Mouse (Mus musculus) kidney, postnatal 10 days (tissue): ENCODE measurements around the gene Acbd5.

Experiments used
- DNase-seq: peaks from one replicate; pipeline ENCODE4 v3.0.0; 2021; ENCODE audit warnings: mixed read lengths

Gene Acbd5

DNA sequence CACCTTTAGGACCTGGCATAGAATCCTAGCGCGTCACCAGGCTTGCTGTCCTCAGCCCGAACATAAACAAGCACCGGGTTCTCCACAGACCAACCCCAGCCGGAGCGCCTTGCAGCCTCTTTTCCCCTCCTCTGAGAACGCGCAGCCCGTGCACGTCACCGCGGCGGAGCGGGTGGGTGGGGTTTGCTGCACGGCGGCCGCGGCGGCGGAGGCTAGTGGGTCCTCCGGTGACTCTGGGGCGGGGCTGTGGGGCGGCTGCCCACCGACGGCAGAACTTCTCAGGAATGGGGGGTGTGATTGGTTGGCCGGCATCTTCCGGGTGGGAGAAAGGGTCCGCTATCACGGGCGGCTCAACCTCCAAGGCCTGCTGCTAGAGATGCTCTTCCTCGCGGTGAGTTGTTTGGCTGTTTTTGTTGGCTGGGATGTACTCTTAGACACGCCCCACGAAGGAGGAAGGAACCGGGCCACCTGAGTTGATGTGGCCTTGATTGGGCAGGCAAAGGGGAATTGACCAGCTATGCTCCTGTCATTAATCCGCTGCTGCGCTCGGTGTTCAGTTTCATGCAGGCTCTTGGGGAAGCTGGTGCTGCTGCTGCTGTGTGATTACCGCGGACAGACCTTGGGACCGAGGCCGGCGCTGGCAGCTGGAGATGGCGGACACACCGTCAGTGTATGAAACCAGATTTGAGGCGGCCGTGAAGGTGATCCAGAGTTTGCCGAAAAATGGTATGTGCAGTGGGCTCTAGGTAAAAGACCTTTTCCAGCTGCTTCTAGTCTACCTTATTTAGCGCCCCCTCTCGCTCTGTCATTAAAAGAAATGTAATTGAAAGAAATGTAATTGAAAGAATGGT lies 1.2 kb downstream of the Acbd5 start:
- DNase-seq = peak; percentile 96

DNA sequence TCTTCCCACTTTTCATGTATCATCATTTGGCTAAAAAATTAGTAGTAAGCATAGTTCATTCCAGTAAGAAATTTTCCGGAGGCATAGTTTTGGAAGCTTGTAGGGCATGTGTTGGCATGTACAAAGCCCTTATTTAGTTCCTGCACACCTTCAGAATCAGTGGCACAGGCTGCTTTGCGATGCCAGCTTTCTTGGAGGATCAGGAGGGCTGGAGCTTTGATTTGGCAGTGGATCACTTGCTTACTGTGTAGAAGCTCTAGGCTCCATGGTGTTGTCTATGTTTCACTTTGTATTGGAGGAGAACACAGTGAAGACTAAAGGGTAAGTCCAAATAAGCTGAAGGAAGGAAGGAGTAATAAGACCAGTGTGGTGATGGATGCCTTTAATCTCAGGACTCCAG lies 2.5 kb downstream of the Acbd5 start:
- no peak for DNase-seq

DNA sequence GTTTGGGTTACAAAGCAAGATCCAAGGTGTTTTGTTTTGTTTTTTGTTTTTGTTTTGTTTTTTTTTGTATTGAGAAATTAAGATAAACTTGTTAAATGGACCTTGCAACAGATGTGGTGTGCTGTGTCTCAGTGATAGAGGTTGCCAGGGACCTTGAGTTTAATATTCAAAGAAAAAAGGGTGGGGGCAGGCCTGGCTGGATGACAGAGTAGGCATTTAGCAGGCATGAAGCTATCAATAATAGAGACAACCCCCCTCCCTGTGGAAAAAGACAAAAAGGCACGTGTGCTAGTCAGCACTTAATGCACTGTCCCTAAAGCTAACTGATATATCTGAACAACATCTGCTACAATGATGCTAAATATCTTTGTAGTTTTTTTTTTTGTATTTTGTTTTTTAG lies 3.4 kb downstream of the Acbd5 start:
- DNase-seq = no peak

- no peak for DNase-seq
Measured at GRCm38 (mm10) chr2:23075846-23076245, 7.9 kb downstream of the Acbd5 start.

- DNase-seq = no peak
Measured at GRCm38 (mm10) chr2:23076783-23077182, 8.8 kb downstream of the Acbd5 start.

DNA sequence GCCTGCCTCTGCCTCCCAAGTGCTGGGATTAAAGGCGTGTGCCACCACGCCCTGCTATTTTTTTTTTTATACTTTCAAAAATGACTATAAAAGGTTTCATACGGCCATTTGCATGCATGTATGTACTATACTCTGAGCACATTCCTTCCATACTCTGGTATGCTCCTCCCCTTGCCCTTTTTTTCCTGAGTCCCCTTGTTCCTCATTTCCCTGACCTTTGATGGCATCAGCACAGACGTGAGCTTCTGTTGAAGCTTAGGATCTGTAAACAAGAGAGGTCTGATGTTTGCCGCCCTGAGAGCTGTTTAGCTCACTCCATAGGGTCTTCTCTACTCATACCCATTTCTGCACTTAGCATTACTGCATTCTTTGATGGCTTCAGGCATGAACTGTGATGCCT lies 9.7 kb downstream of the Acbd5 start:
- no peak for DNase-seq

DNA sequence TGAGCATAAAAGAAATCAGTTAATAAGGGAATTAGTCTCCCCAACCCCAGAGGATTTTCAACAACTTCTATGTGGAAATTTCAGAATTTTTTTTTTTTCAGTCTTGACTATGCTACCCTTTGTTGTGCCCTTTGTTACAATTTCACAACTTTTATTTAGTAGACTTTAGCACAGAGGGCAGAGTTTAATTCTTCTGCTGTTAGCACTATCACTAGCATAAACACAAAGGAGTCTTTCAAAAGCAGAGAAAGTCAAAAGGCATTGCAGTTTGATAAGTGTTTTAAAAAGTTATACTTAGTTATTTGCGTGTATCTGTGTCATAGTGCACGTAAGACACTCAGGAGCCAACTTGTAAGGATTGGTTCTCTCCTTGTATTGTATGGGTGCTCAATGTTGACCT lies 10.6 kb downstream of the Acbd5 start:
- DNase-seq = no peak

DNA sequence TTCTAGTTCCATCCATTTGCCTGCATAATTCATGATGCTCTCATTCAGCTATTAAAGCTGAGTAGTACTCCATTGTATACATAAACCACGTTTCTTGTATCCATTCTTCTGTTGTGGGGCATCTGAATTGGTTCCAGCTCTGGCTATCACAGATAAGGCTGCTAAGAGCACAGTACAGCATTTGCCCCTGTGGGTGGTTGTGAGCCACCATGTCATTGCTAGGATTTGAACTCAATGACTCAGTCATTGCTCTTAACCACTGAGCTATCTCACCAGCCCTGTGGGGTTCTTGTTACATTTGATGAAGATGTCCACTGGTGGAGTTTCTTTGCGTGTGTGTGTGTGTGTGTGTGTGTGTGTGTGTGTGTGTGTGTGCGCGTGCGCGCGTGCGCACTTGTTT lies 16.6 kb downstream of the Acbd5 start:
- no peak for DNase-seq

GRCm38 (mm10) chr2:23092216-23092615 lies 24.2 kb downstream of the Acbd5 start:
- DNase-seq = peak; percentile 15

- no peak for DNase-seq
Measured at GRCm38 (mm10) chr2:23097028-23097427, 29.1 kb downstream of the Acbd5 start.

DNA sequence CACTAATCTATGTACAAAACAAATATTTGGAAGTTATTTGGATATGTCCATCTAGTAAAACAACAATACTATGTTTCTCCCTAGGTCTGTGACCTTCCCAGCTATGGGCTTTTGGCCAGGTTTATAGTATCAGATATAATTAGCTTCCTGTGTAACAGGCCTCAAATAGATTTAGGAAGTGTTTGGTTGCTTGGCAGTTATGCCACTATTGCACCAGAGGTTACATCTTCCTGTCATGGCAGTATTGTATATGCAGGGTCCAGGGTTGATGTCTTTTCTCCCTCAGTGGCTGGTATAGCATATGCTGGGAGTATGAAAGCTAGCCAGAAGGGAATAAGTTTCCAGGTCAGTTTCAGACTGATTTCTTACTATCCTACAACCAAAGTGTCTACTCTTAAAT lies 34.3 kb downstream of the Acbd5 start:
- no peak for DNase-seq

GRCm38 (mm10) chr2:23119573-23119972 lies 51.6 kb downstream of the Acbd5 start:
- DNase-seq = no peak

DNA sequence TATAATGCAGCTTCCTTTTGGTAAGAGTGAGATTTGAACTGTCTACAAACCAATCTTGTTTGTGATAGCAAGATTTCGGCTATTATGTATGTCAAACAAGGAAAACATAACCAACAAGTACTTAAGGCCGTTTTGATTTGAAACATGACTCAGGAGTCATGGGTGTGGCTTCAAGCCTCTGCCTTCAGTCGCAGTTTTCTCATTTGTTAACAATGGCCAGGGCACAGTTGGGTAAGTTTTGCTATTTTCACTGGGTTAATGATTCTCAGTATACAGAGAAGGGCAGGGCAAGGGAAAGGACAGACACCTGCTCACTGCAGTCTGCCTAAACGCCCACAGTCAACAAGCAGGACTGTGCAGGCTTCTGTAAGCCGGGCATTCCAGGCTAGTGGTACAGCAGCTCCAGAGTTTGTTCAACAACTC lies 87.2 kb downstream of the Acbd5 start:
- DNase-seq = no peak

DNA sequence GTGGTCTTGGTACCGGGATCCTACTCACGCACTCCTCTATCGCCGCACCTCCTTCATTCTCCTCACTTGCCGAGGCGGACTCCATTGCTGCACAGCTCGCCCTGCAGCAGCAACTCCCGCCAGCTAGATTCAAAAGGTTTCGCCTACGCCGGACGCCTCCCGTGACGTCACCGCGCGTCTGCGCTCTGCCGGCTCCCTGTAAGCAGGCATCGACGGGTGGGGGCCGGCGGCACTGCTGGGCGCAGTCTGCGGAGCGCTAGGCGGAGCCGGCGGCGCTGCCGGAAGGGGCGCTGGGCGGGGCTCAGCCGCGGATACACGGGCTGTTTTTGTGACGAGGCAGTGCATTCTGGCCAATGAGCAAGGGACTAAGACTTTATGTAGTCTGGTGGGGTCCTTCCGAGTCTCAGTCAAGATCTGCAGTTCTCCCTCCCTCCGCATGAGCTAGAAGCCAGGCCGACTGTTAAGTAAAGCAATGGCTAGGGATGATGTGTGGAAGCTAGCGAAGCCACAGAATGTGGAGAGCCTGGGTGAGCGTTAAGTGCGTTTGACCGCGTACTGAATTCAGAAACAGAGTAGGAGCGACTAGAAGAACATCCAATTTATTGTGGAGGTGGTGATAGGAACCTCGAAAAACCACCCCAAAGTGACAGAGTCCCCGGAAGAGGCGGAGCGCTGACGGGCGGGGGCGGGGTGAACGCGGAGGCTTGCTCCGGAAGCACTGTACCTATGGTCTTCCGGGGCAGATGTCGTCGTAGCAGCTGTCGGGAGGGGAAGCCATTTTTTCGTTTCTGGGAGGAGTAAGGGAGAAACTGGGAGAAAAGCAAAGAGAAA lies 88.0 kb downstream of the Acbd5 start, which contains the start of the genes Mastl and Yme1l1:
Gene Mastl (minus strand): TSS at position 248 of the 831 bp plus-strand sequence.
Gene Yme1l1 (plus strand): TSS at position 593 of the 831 bp plus-strand sequence.
- DNase-seq = peak; percentile 99

DNA sequence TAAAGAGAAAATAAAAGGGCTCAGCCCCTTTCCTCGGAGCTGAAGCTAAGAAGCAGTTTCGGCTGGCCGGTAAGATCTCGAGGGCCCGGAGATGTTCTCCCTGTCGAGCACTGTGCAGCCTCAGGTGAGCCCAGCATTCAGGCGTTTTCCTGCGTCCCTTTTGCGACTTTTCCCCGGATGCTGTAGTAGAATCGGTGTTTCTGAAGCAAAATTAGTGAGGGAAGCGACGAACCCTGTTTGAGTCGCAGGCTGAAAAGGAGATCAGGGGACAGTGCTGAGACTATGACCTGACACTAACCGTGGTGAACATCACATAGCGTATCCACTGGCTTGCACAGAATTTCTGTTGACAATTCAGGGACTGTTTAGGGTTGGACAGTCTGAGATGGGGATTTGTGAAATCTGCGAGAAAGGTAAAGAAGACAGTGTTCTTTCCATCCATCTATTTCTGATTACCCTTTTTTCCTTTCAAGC lies 88.7 kb downstream of the Acbd5 start:
- no peak for DNase-seq
